Mouse (Mus musculus): ENCODE results near the gene Hoxc6. TPM values are rescaled to one million over a fixed set of nuclear protein-coding genes. Genes with fewer than 3 reads are reported as not detected.

Hoxc6 gene
- polyA plus RNA-seq, 1 experiment from 2014 or later, result 0.25 TPM

- no peaks in the 10 kb centered on the region for H3K9me3 ChIP-seq
- no peak overlapping the region for H3K4me2 ChIP-seq
- H3K4me3 ChIP-seq, result no peak overlapping the region
- 2% methylated on average over 13 of the region's 13 CpGs for WGBS
- H3K9ac ChIP-seq, result no peak overlapping the region
- H3K27me3 ChIP-seq (replicated peaks), result peaks cover 99% of the 10 kb centered on the region
- H3K27ac ChIP-seq (replicated peaks), result no peak overlapping the region
- no peak for ATAC-seq (ENCODE audit: extremely low read depth, insufficient number of reproducible peaks, low FRiP score, low TSS enrichment)
- peaks cover 5% of the 10 kb centered on the region; the same call in 1 of the 2 replicates for H3K4me1 ChIP-seq
- H3K36me3 ChIP-seq, result no peaks in the 10 kb centered on the region
Observed at GRCm38 (mm10) chr15:102962492-102962891, 35.6 kb upstream of the Hoxc6 start.

DNA sequence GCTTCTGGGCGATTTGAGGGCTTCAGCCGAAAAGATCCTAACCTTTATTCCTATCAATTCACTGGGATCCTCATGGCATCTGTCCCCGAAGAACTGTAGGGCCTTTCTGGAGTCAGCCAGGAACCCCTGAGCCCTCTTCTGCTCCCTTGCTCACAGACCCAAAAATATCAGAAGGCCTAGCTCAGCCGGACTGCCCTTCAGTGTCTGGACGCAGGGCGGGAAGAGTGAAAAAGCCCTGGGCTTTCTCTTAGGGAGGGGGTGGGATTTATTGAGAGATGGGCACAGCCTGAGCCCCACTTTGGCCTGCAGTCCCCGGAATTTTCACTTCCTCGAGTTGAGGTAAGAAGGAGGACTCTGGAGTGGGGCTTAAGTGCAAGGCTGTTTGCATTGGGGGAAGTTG lies 34.8 kb upstream of the Hoxc6 start:
- H3K9ac ChIP-seq, result no peak overlapping the region
- no peak for ATAC-seq (ENCODE audit: extremely low read depth, insufficient number of reproducible peaks, low FRiP score, low TSS enrichment)
- peaks cover 5% of the 10 kb centered on the region; the same call in 1 of the 2 replicates for H3K4me1 ChIP-seq
- no peaks in the 10 kb centered on the region for H3K36me3 ChIP-seq
- H3K9me3 ChIP-seq, result no peaks in the 10 kb centered on the region
- H3K27me3 ChIP-seq (replicated peaks), result peaks cover 98% of the 10 kb centered on the region
- no peak overlapping the region for H3K27ac ChIP-seq (replicated peaks)
- 5% methylated on average over 8 of the region's 8 CpGs for WGBS
- no peak overlapping the region for H3K4me2 ChIP-seq
- H3K4me3 ChIP-seq, result no peak overlapping the region

DNA sequence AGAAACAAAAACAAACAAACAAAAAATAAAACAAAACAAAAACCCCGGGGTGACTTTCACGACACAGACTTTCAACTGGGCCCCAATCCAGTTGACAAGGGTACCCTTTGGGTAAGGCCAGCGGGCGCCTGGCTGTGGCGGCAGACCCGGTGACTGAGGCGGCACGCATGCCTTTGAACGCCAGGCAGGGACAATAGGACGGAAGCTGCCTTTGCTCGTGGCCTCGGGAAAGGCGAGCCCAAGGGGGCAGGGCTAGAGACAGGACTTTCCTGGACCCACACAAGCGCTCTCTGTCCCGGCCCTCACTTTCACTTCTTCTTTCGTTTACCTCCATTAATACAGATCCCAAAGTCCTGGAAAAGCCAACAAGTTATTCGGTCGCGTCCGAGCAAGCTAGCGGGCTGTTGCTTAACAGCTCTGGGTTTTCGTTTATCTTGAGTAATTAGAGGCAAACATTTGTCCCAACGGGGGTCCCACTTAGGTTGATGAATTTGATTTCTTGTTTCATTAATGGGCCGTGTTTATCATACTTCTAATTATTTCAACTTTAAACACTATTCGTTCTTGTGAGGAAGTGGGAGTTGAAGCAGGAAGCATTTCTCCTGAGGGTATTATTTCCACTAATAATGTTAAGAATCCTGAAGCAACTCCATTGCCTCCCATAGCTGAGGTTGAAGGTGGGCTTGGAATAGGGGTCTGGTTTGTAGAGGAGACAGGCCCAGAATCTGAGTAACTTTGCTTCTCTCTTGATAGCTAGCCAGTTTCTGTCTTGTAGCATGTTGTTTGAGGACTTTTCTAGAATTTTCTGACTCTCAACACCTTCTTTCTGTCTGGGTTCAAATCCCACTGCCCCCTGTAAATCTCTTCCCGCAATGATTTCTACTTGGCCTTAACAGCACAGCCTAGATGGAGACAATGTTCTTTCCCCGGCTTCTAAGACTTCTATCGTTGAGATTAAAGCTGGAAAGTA lies 34.1 kb upstream of the Hoxc6 start:
- H3K36me3 ChIP-seq, result no peaks in the 10 kb centered on the region
- no peak overlapping the region for H3K27ac ChIP-seq (replicated peaks)
- H3K4me2 ChIP-seq, result no peak overlapping the region
- peaks cover 5% of the 10 kb centered on the region; the same call in 1 of the 2 replicates for H3K4me1 ChIP-seq
- no peak for ATAC-seq (ENCODE audit: extremely low read depth, insufficient number of reproducible peaks, low FRiP score, low TSS enrichment)
- 2% methylated on average over 28 of the region's 28 CpGs for WGBS
- peaks cover 98% of the 10 kb centered on the region for H3K27me3 ChIP-seq (replicated peaks)
- no peak overlapping the region for H3K4me3 ChIP-seq
- H3K9me3 ChIP-seq, result no peaks in the 10 kb centered on the region
- H3K9ac ChIP-seq, result no peak overlapping the region

- peaks cover 5% of the 10 kb centered on the region; the same call in 1 of the 2 replicates for H3K4me1 ChIP-seq
- WGBS, result 3% methylated on average over 26 of the region's 26 CpGs
Observed at GRCm38 (mm10) chr15:102965003-102965891, 32.8 kb upstream of the Hoxc6 start.

GRCm38 (mm10) chr15:102965892-102966775 lies 31.9 kb upstream of the Hoxc6 start:
- 3% methylated on average over 30 of the region's 30 CpGs for WGBS
- Histone ChIP-seq H3K9ac (no peak overlapping the region), H3K4me2 (peak overlapping the region; percentile 43), H3K4me1 (peaks cover 5% of the 10 kb centered on the region; the same call in 1 of the 2 replicates), H3K36me3 (no peaks in the 10 kb centered on the region), H3K27ac (replicated peaks) (no peak overlapping the region), H3K27me3 (replicated peaks) (peaks cover 98% of the 10 kb centered on the region), H3K4me3 (peak overlapping the region; percentile 20), H3K9me3 (no peaks in the 10 kb centered on the region)
- no peak for ATAC-seq (ENCODE audit: extremely low read depth, insufficient number of reproducible peaks, low FRiP score, low TSS enrichment)

More at GRCm38 (mm10) chr15:102965003-102965891, 32.8 kb upstream of the Hoxc6 start:
- Histone ChIP-seq H3K36me3 (no peaks in the 10 kb centered on the region), H3K4me3 (no peak overlapping the region), H3K9me3 (no peaks in the 10 kb centered on the region), H3K27ac (replicated peaks) (no peak overlapping the region), H3K27me3 (replicated peaks) (peaks cover 98% of the 10 kb centered on the region), H3K4me2 (no peak overlapping the region), H3K9ac (no peak overlapping the region)
- no peak for ATAC-seq (ENCODE audit: extremely low read depth, insufficient number of reproducible peaks, low FRiP score, low TSS enrichment)

DNA sequence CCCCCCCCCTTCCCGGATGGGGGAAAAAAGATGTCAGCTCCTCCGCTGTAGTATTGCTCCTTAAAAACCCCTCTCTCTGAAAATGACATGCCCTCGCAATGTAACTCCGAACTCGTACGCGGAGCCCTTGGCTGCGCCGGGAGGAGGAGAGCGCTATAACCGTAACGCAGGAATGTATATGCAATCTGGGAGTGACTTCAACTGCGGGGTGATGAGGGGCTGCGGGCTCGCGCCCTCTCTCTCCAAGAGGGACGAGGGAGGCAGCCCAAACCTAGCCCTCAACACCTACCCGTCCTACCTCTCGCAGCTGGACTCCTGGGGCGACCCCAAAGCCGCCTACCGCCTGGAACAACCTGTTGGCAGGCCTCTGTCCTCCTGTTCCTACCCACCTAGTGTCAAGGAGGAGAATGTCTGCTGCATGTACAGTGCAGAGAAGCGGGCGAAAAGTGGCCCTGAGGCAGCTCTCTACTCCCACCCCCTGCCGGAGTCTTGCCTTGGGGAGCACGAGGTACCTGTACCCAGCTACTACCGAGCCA lies 31.2 kb upstream of the Hoxc6 start, which contains the start of gene Hoxc10:
Hoxc10 (plus strand) TSS at position 21 of the 536 bp plus-strand sequence.
- 3% methylated on average over 27 of the region's 27 CpGs for WGBS
- Histone ChIP-seq H3K36me3 (no peaks in the 10 kb centered on the region), H3K4me1 (peaks cover 5% of the 10 kb centered on the region; the same call in 1 of the 2 replicates), H3K4me2 (peak within 1 kb of the TSS; percentile 43), H3K9ac (no peak within 1 kb of the TSS), H3K4me3 (peak within 1 kb of the TSS; percentile 20), H3K9me3 (no peaks in the 10 kb centered on the region), H3K27me3 (replicated peaks) (peaks cover 98% of the 10 kb centered on the region), H3K27ac (replicated peaks) (no peak within 1 kb of the TSS)
- ATAC-seq (ENCODE audit: extremely low read depth, insufficient number of reproducible peaks, low FRiP score, low TSS enrichment), result no peak

DNA sequence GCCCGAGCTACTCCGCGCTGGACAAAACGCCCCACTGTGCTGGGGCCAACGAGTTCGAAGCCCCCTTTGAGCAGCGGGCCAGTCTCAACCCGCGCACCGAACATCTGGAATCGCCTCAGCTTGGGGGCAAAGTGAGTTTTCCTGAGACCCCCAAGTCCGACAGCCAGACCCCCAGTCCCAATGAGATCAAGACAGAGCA lies 30.8 kb upstream of the Hoxc6 start, which contains the start of gene Hoxc5:
Hoxc5 (plus strand) TSS at position 132 of the 199 bp plus-strand sequence.
- H3K4me2 ChIP-seq, result peak within 1 kb of the TSS; percentile 43
- no peaks in the 10 kb centered on the region for H3K9me3 ChIP-seq
- no peak for ATAC-seq (ENCODE audit: extremely low read depth, insufficient number of reproducible peaks, low FRiP score, low TSS enrichment)
- no peak within 1 kb of the TSS for H3K27ac ChIP-seq (replicated peaks)
- no peak within 1 kb of the TSS for H3K9ac ChIP-seq
- H3K27me3 ChIP-seq (replicated peaks), result peaks cover 99% of the 10 kb centered on the region
- H3K36me3 ChIP-seq, result no peaks in the 10 kb centered on the region
- H3K4me3 ChIP-seq, result peak within 1 kb of the TSS; percentile 20
- peaks cover 5% of the 10 kb centered on the region; the same call in 1 of the 2 replicates for H3K4me1 ChIP-seq
- WGBS, result 5% methylated on average over 12 of the region's 12 CpGs

DNA sequence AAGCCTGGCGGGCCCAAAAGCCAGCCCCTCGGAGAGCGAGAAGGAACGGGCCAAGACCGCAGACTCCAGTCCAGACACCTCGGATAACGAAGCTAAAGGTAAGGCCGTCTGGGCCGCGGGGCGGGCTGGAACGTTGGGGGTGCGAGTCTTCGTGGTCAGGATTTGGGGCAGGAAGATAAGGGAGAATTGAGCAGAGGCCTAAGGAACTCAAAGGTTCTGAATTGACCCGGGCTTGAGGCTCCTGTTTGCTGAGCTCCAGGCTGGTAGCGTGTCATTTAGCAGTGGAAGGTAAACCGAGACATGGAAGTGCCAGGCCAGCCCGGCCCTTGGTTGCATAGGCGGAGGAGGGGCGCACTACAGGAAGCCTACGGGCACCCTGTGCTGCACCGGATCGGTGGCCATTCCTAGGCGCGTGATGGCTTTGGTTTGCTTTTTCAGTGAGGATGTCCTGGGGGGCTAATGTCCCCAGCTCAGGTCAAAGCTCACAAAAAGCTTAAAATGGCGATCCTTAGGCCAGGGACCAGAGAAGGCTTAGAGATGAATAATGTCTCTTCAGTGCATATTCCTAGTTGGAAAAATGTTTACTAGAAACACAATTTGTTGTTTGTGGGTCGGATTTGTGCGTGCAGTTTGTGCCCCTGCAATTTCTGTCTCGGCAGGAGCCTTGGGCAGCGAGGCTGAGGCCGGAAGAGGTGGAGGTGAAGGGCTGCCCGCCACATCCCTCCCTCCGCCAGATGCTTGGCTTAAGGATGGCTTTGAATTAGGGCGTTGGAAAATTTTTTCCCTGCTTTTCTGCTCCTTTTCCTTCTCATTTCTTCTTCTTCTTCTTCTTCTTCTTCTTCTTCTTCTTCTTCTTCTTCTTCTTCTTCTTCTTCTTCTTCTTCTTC lies 30.3 kb upstream of the Hoxc6 start:
- H3K9ac ChIP-seq, result no peak overlapping the region
- H3K4me1 ChIP-seq, result peaks cover 5% of the 10 kb centered on the region; the same call in 1 of the 2 replicates
- no peak overlapping the region for H3K4me2 ChIP-seq
- WGBS, result 2% methylated on average over 34 of the region's 34 CpGs
- H3K9me3 ChIP-seq, result no peaks in the 10 kb centered on the region
- peaks cover 99% of the 10 kb centered on the region for H3K27me3 ChIP-seq (replicated peaks)
- ATAC-seq (ENCODE audit: extremely low read depth, insufficient number of reproducible peaks, low FRiP score, low TSS enrichment), result no peak
- H3K36me3 ChIP-seq, result no peaks in the 10 kb centered on the region
- no peak overlapping the region for H3K4me3 ChIP-seq
- no peak overlapping the region for H3K27ac ChIP-seq (replicated peaks)

- Histone ChIP-seq H3K9me3 (no peaks in the 10 kb centered on the region), H3K27me3 (replicated peaks) (peaks cover 99% of the 10 kb centered on the region), H3K27ac (replicated peaks) (no peak overlapping the region), H3K9ac (no peak overlapping the region), H3K4me3 (no peak overlapping the region), H3K4me1 (peaks cover 5% of the 10 kb centered on the region; the same call in 1 of the 2 replicates), H3K36me3 (no peaks in the 10 kb centered on the region), H3K4me2 (no peak overlapping the region)
- WGBS, result 26% methylated on average over 1 of the region's 1 CpGs
- ATAC-seq (ENCODE audit: extremely low read depth, insufficient number of reproducible peaks, low FRiP score, low TSS enrichment), result no peak
Observed at GRCm38 (mm10) chr15:102969296-102969695, 28.8 kb upstream of the Hoxc6 start.

DNA sequence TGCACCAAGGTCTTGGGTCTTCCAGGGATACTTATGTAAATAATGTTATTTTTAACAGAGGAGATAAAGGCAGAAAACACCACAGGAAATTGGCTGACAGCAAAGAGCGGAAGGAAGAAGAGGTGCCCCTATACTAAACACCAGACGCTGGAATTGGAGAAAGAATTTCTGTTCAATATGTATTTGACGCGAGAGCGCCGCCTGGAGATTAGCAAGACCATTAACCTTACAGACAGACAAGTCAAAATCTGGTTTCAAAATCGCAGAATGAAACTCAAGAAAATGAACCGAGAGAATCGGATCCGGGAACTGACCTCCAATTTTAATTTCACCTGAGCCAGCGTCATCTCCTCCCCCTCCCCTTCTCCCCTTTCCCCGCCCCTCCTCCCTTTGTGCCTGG lies 27.3 kb upstream of the Hoxc6 start:
- H3K9ac ChIP-seq, result no peak overlapping the region
- 1% methylated on average over 12 of the region's 12 CpGs for WGBS

More for the DNA sequence above, 27.3 kb upstream of the Hoxc6 start:
- Histone ChIP-seq H3K4me3 (no peak overlapping the region), H3K36me3 (no peaks in the 10 kb centered on the region), H3K9me3 (no peaks in the 10 kb centered on the region), H3K27ac (replicated peaks) (no peak overlapping the region), H3K27me3 (replicated peaks) (peaks cover 99% of the 10 kb centered on the region), H3K4me2 (no peak overlapping the region), H3K4me1 (peaks cover 5% of the 10 kb centered on the region; the same call in 1 of the 2 replicates)
- ATAC-seq (ENCODE audit: extremely low read depth, insufficient number of reproducible peaks, low FRiP score, low TSS enrichment), result no peak

Data from heart, embryonic 13.5 days (tissue).